Mouse (Mus musculus) thymus, adult 2 months (tissue): ENCODE results near the gene Hist3h2a.

Experiments used
- CTCF ChIP-seq: fragments of 200-500 bp; IDR thresholded peaks from 2 replicates; pipeline ENCODE4 v1.5.1; 2012; ENCODE audit warnings: mild to moderate bottlenecking, control low read depth, low read length, moderate library complexity, borderline replicate concordance; ENCODE audit not compliant: control insufficient read depth, poor library complexity, insufficient read depth; ENCODE audit errors: extremely low read depth
- POLR2A ChIP-seq: fragments of 200-500 bp; IDR thresholded peaks from 2 replicates; pipeline ENCODE4 v1.6.1; 2012; ENCODE audit warnings: mild to moderate bottlenecking, low read length, control low read depth, moderate library complexity; ENCODE audit not compliant: control insufficient read depth, poor library complexity, insufficient read depth; ENCODE audit errors: extremely low read depth

DNA sequence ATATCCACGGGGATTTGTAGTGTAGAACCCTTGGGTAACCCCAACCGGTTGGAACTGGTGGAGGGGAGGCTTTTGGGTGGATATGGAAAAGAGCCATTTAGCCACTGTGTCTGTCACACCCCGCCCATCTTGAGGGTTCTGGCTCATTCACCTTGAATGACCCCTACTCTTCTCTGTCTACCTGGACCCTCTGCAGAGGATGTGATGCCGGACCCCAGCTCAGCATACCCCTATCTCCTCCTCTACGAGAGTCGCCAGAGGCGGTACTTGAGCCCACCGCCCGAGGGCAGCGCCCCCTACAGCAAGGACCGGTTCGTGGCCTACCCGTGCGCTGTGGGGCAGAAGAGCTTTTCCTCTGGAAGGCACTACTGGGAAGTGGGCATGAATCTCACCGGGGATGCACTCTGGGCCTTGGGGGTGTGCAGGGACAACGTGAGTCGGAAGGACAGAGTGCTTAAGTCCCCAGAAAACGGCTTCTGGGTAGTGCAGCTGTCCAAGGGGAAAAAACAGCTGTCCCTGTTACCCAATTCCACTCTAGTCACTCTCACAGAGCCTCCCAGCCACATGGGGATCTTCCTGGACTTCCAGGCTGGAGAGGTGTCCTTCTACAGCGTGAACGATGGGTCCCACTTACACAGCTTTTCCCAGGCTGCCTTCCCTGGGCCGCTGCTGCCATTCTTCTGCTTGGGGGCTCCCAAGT lies 16.5 kb downstream of the Hist3h2a start:
- no peak for TF ChIP-seq CTCF
- TF ChIP-seq POLR2A, result no peak
